Mouse (Mus musculus) activated CD4-positive, CD25-positive, alpha-beta regulatory T cell, adult 9 weeks (primary cell): ENCODE results near the gene Fmn2. TPM values are rescaled to one million over a fixed set of nuclear protein-coding genes. Genes with fewer than 3 reads are reported as not detected.

Source experiments
- polyA plus RNA-seq: library from polyadenylated mRNA; unstranded; fragments of 100-300 nt; shearing (Covaris generic); gene quantifications from one replicate; pipeline ENCODE4 v1.2.1, GENCODE M21; 2017

Gene Fmn2
- polyA plus RNA-seq = not detected

DNA sequence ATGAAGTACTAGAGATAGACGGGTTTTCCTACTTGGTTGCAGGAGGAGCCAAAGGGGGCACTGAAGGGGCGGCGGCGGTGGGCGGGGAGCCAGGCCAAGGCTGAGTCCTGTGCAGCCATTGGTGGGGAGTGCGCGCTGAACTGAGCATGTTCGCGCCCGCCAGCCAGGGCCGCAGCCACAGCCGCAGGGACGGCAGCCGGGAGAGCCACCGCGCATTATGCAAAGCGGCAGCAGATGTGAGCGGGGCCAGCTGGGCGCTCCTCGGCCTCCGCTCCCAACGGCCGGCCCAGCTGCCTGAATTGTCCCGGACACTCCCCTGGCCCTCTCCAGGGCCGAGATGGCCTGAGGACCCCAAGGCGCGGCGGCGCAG is at the start of gene Fmn2:
Gene Fmn2, plus strand, starts transcription at position 165 of the 370 bp plus-strand sequence.

Other genes starting within 250 kb of the Fmn2 start
- gene Olfr419, start 249.8 kb upstream of the Fmn2 start, polyA plus RNA-seq = not detected
- gene Mptx1, start 171.3 kb upstream of the Fmn2 start, polyA plus RNA-seq = not detected
- not detected for gene Olfr417, start 136.7 kb upstream of the Fmn2 start, polyA plus RNA-seq
- gene Olfr248, start 110.8 kb upstream of the Fmn2 start, polyA plus RNA-seq = not detected
- gene Olfr414, start 77.8 kb upstream of the Fmn2 start, polyA plus RNA-seq = not detected
- gene Olfr220, start 59.7 kb upstream of the Fmn2 start, polyA plus RNA-seq = not detected